Mouse (Mus musculus) left cerebral cortex, adult 2 months (tissue): ENCODE results near the gene Card14. TPM values are rescaled to one million over a fixed set of nuclear protein-coding genes. Genes with fewer than 3 reads are reported as not detected.
A peak's percentile ranks its signal among the peaks of the same experiment; 100 is the strongest.

ENCODE experiments used
- DNase-seq, 2 experiments: peaks; one replicate each; pipeline ENCODE4 v3.0.0; 2021 to 2022; ENCODE audit warnings: low spot score in 2 of 2, mixed read lengths in 1 of 2; ENCODE audit errors: extremely low spot score in 1 of 2
- H3K27ac ChIP-seq: fragments of 200-600 bp; 2 replicates; pipeline ENCODE4 v1.8.1; 2022
- H3K4me3 ChIP-seq: fragments of 200-600 bp; 2 replicates; pipeline ENCODE4 v1.8.1; 2022
- CTCF ChIP-seq: fragments of 200-600 bp; IDR thresholded peaks from 2 replicates; pipeline ENCODE4 v1.8.1; 2022; ENCODE audit warnings: antibody characterized with exemption, mild to moderate bottlenecking, moderate library complexity
- intact Hi-C: fragments of 180-260 bp; cut with DNase I; formaldehyde crosslinking; loops from one replicate; pipeline ENCODE4 v1.15.1; 2025
- microRNA-seq, 2 experiments: library from miRNA; unstranded; fragments of <30 nt; microRNA quantifications; one replicate each; pipeline ENCODE4 v1.2.0; 2021
- total RNA-seq, 2 experiments: library from RNA; stranded (reverse); gene quantifications; 2 replicates each; pipeline ENCODE4 v1.2.3; 2021

Card14 gene
- total RNA-seq, 2 experiments from 2014 or later: 0.19 to 0.27 TPM

DNA sequence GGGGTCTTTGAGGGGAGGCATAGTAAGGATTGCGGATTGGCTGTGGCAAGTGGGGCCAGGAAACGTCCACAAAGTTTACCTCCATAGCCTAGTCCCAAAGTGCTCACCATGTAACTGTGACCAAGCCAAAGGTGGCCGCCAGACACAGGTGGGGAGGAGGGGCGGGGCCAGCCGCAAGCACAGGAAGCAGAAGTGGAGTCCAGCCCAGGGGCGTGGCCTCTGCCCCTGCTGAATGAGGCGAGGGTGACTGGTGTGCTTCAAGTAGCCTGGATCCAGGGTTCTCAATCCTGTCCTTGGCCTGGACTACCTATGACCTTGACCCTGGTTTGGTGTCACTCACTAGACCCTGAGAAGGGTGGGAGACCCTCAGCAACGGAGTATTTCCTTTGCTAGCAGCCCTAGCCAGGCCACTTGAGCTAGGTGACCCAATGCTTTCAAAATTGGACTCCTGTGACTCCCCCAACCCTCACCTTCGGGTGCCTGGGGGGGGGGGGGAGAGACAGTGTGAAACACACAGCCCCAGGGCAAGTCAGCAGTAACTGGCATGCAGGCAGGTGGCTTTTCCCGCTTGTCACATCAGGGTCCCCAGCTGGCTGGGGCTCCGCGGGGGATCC lies 84.5 kb downstream of the Card14 start:
- no peak overlapping the region for H3K4me3 ChIP-seq
- no peak for TF ChIP-seq CTCF
- DNase-seq: no peak
- H3K27ac ChIP-seq: no peak overlapping the region
- intact Hi-C loops: no loop called here

DNA sequence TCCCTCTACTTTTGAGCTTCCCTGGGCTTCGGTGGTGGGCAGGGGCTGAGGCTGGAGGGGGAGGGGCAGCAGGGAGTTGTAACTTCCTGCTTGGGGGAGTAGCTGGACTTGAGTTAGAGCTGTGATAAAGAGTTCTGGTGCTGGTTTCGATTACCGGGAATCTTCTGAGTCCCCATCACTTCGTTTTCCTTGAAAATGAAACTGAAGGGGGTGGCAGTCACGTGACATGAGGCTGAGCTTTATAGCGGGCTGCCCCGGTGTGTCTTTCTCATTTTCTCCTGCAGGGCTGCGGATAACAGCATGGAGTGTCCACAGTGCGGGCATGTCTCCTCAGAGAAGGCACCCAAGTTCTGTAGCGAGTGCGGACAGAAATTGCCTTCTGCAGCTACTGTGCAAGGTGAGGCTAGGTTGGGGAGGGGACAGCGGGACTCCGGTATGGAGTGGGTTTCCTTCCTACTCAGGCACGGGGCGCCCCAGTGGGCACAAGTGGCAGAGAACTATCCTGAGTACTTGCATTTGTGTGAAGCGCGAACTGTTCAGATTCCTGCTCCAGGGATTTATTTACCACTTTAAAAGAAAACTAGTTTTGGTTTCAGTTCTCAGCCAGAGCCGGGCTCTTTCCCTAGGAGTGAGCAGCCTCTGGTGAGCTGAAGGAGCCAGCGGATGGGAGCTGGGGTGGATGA lies 85.4 kb downstream of the Card14 start, which contains the start of gene Rnf213:
Gene Rnf213 (plus strand): TSS at position 301 of the 683 bp plus-strand sequence.
- intact Hi-C loops: no loop called here
- TF ChIP-seq CTCF: peak; percentile 33
- DNase-seq: peak; percentile 16 to 23
- Histone ChIP-seq H3K27ac (peak within 1 kb of the TSS; percentile 47), H3K4me3 (peak within 1 kb of the TSS; percentile 61)

DNA sequence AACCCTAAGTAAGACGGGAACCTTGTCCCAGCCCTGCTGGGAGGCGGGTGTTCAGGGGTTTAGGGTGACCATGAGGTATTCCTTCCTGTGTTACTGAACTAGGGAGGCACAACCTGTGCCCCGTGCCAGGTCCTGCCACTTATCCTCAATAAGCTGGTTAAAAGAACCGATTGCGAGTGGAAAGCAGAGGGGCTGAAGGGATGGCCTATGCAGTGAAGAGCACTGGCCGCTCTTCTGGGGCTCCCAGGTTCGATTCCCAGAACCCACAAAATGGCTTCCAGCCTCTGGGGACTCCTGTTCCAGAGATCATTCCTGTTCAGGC lies 85.9 kb downstream of the Card14 start:
- intact Hi-C loops: no loop called here
- Histone ChIP-seq H3K27ac (peak overlapping the region; percentile 47), H3K4me3 (peak overlapping the region; percentile 61)
- DNase-seq: no peak
- no peak for TF ChIP-seq CTCF

- Histone ChIP-seq H3K27ac (no peak overlapping the region), H3K4me3 (no peak overlapping the region)
- DNase-seq: no peak
- no peak for TF ChIP-seq CTCF
- intact Hi-C loops: no loop called here
Measured at GRCm38 (mm10) chr11:119394210-119394609, 86.6 kb downstream of the Card14 start.

Small RNAs within 50 kb of the gene (microRNA-seq; reads per million reads assigned to microRNA genes)
- 0 reads per million in 2 experiments for gene Mir1932

Other genes starting within 250 kb of the Card14 start
- 10 to 100 TPM; 51.4 to 54.3 TPM for gene Cbx4, start 221.5 kb upstream of the Card14 start, total RNA-seq
- 10 to 100 TPM; 25.2 to 34.6 TPM for gene Tbc1d16, start 79.3 kb upstream of the Card14 start, total RNA-seq
- 1 to 10 TPM; 1.3 to 1.5 TPM for gene Ccdc40, start 79.2 kb upstream of the Card14 start, total RNA-seq
- 100 to 1,000 TPM; 241 to 268 TPM for gene Gaa, start 39.9 kb upstream of the Card14 start, total RNA-seq
- gene Eif4a3, start 7.7 kb upstream of the Card14 start, total RNA-seq: 10 to 100 TPM; 68.7 to 78.6 TPM
- 1 to 10 TPM; 4.6 to 5.0 TPM for gene Sgsh, start 47.8 kb downstream of the Card14 start, total RNA-seq
- gene Slc26a11, start 47.8 kb downstream of the Card14 start, total RNA-seq: 1 to 10 TPM; 3.9 TPM
- gene Rnf213, start 85.3 kb downstream of the Card14 start, total RNA-seq: 1 to 10 TPM; 3.4 to 3.9 TPM
- 10 to 100 TPM; 31.3 to 35.3 TPM for gene Endov, start 183.6 kb downstream of the Card14 start, total RNA-seq
- gene Nptx1, start 240.0 kb downstream of the Card14 start, total RNA-seq: 100 to 1,000 TPM; 247 to 272 TPM